Mouse (Mus musculus): ENCODE measurements around the gene Olfr1442.
"Not testable (repeated sequence)": the region's sequence is repeated elsewhere in the genome, so short reads cannot be mapped to it uniquely, and the experiment has no call there.

Olfr1442 gene

DNA sequence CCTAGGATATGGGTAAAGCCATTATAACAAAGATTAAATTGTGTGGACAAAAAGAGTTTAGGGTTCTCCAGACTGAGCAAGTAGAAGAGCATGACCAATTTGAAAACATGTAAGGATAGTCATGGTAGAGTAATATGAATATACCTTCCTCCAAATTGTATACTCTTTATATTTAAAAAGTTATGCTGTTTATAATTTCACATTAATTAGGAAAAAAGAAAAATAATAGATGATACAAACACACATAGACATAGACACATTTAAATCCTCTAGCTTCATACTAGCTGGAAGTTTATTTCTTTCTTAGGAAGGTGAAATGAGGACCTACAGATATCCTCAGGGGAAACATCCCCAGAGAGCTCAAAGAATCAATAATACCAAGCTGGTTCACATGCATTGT, at the start of gene Olfr1442:
TSS of gene Olfr1442 (plus strand) at position 301 of the 400 bp plus-strand sequence.
- no peak for DNase-seq (ENCODE audit: low spot score in 2 of 2)

DNA sequence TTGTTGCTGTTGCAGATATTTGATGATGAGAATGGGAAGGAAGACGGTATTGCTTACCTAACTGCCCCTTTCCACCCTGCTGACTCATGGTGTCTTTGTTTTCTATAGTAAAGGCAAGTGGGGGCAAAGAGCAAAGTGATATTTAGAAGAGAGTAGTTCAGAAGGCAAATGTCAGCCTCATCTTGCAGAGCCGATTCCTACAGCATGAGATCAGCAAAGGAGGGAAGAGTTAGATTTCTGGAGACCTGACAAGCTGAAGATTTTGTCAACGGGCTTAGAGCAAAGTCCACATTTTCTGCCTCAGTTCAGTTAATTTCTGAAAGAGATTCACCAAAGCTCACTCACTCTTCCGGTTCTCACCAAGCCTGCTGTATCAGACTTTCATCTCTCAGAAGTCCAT, 37.1 kb upstream of the Olfr1442 start, which contains the start of gene Glyat:
TSS of gene Glyat (plus strand) at position 133 of the 400 bp plus-strand sequence.
- no peak for DNase-seq (ENCODE audit: low spot score in 2 of 2)

- no peak for DNase-seq (ENCODE audit: low spot score in 2 of 2)
These were observed 36.0 kb upstream of the Olfr1442 start for GRCm38 (mm10) chr19:12634259-12634658.

GRCm38 (mm10) chr19:12634963-12635362, 35.3 kb upstream of the Olfr1442 start:
- DNase-seq (ENCODE audit: low spot score in 2 of 2), result no peak

GRCm38 (mm10) chr19:12636863-12637262, 33.4 kb upstream of the Olfr1442 start:
- no peak for DNase-seq (ENCODE audit: low spot score in 2 of 2)

- no peak for DNase-seq (ENCODE audit: low spot score in 2 of 2)
These were observed 32.2 kb upstream of the Olfr1442 start for GRCm38 (mm10) chr19:12638049-12638448.

- DNase-seq (ENCODE audit: low spot score in 2 of 2), result no peak
These were observed 20.7 kb upstream of the Olfr1442 start for GRCm38 (mm10) chr19:12649511-12649910.

DNA sequence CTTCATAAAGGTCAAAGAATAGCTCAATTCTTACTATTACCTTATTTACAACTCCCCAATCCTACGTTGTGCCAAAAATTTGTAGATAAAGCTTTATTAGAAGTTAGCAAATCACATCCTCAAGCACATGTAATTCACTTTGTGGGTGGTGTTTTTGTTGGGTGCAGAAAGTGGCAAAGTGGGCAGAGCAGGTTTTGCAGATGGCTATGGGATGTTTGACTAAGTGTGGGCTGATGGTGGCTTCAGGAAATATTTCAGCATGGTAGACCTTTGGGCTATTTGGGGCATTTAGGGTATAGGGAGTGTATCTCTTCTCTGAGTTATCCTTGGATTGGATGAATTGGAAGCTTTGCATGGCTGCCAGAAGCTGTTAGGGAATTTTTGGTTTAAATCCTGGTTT, 4.1 kb upstream of the Olfr1442 start:
- DNase-seq (ENCODE audit: low spot score in 2 of 2), result no peak

DNA sequence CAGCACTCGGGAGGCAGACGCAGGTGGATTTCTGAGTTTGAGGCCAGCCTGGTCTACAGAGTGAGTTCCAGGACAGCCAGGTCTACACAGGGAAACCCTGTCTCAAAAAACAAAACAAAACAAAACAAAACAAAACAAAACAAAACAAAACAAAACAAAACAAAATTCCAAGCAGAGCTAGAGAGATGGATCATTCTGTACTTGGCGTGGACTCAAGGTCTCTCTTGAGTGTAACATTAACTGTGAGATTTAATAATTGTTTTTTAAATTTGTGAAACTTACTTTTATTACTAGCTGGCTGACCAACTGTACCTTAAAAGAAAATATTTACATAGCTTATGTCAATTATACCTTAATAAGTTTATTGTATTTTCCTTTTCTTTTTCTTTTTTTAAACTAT, 1.6 kb upstream of the Olfr1442 start:
- DNase-seq (ENCODE audit: low spot score in 2 of 2), result not testable (repeated sequence)

- DNase-seq (ENCODE audit: low spot score in 2 of 2), result no peak
These were observed 812 bp downstream of the Olfr1442 start for GRCm38 (mm10) chr19:12671051-12671450.

DNA sequence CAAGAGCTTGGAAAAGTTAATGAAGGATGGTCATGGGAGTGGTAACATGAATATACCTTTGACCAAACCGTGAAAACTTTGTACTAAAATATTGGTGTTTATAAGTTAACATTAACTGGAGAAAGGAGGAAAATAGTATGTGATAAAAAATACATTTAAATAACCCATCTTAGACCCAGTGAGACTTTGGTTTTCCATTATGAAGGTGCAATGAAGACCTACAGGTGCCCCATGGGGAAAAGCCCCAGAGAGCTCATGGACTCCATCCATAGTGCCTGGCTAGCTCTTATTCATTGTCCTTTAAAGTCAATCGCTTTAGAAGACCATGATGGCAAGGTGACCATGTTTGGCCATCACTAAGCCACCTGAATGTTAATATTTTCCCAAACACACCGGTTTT, 7.6 kb downstream of the Olfr1442 start, which contains the start of gene Olfr1443:
TSS of gene Olfr1443 (plus strand) at position 301 of the 400 bp plus-strand sequence.
- DNase-seq (ENCODE audit: low spot score in 2 of 2), result no peak

DNA sequence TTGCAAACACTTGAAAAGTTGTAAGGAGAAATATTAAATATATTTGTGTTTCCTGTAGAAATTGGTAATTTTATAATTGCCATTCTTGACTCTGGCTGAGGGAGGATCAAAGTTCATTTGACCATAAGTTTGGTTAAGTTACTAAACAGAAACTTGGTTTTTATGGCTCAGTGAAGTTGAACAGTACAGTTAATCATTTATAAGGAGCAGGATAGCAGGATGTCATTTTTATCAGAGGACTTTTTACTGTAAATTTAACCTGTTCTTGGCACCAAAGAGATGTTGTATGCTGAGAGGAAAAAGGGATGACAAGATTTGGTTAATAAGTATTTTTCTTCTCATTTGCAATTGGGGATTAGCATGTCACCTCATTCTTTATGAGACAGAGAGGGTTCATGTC, 14.4 kb downstream of the Olfr1442 start:
- DNase-seq (ENCODE audit: low spot score in 2 of 2), result no peak

GRCm38 (mm10) chr19:12685231-12685630, 15.0 kb downstream of the Olfr1442 start:
- no peak for DNase-seq (ENCODE audit: low spot score in 2 of 2)

GRCm38 (mm10) chr19:12695590-12695989, 25.4 kb downstream of the Olfr1442 start, which contains the start of gene Keg1:
Gene Keg1 (plus strand): TSS chr19:12695786.
- no peak for DNase-seq (ENCODE audit: low spot score in 2 of 2)

- DNase-seq (ENCODE audit: low spot score in 2 of 2), result no peak
These were observed 26.0 kb downstream of the Olfr1442 start for GRCm38 (mm10) chr19:12696221-12696620.

DNA sequence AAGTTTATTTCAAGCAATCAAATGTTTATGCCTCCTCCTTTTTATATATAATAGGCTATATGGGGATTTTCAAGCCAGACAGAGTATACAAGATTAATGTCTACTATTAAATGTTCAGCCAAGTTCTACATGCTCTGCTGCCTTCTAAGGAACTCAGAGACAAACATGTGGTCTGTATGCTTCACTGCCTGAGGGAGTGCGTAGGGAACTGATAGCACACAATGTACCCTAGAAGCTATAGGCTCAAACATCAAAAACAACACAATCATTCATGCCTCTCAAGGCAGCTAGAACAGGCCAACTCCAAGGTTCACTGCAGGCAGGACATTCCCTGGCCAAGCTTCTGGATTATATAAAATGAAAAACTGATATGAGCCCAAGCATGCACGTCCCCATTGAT, 38.2 kb downstream of the Olfr1442 start:
- no peak for DNase-seq (ENCODE audit: low spot score in 2 of 2)

- no peak for DNase-seq (ENCODE audit: low spot score in 2 of 2)
These were observed 38.7 kb downstream of the Olfr1442 start for GRCm38 (mm10) chr19:12708986-12709385.

DNA sequence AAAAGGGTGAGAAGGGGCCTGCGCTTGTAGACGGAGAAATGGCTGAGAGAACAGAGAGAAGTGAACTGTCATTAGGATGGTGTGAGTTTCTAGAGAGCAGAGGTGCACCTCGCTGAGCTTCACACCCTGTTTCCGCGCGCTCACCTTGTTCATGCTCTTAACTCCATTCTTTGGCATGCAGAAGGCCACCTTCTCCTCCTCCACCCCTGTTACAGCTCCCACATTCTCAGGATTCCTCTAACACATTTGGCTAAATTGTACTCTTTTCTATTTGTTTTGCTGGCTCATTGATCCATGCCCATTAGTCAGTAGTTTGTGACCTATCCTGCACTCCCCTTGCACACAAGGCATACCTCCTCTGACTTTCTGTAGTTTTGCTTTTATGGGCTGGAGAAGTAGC, 49.0 kb downstream of the Olfr1442 start:
- no peak for DNase-seq (ENCODE audit: low spot score in 2 of 2)

GRCm38 (mm10) chr19:12720463-12720862, 50.2 kb downstream of the Olfr1442 start:
- no peak for DNase-seq (ENCODE audit: low spot score in 2 of 2)

GRCm38 (mm10) chr19:12720919-12721318, 50.7 kb downstream of the Olfr1442 start:
- not testable (repeated sequence) for DNase-seq (ENCODE audit: low spot score in 2 of 2)

DNA sequence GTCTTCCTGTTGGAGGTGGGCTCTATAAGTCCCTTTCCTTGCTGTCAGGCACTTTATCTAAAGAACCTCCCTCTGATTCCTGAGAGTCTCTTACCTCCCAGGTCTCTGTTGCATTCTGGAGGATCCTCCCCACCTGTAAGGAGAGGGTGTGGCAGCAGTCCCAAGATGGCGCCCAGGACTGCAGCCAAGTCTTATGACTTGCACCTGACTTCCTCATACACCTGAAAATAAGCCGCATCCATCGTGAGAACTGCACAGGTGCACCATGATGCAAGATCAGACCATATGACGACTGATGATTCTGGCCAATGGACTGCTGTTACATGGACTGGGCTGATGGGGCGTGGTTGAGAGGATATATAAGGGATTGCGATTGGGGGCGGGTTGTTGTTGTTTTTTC, 51.4 kb downstream of the Olfr1442 start:
- DNase-seq (ENCODE audit: low spot score in 2 of 2), result not testable (repeated sequence)

DNA sequence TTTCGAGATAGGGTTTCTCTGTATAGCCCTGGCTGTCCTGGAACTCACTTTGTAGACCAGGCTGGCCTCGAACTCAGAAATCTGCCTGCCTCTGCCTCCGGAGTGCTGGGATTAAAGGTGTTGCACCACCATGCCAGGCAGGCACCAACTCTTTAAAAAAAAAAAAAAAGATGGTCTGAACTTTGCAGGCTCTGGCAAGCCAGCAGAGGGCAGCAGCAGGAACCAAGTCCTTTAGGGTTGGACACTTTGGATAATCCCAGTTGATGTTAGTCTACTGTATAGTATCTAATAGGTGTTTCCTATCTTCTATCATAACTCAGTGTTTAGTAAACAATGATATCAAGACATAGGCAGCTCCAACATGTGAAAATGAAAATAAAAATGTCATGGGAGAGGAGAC, 52.1 kb downstream of the Olfr1442 start:
- DNase-seq (ENCODE audit: low spot score in 2 of 2), result peak in 1 of 2 experiments; percentile 34

DNA sequence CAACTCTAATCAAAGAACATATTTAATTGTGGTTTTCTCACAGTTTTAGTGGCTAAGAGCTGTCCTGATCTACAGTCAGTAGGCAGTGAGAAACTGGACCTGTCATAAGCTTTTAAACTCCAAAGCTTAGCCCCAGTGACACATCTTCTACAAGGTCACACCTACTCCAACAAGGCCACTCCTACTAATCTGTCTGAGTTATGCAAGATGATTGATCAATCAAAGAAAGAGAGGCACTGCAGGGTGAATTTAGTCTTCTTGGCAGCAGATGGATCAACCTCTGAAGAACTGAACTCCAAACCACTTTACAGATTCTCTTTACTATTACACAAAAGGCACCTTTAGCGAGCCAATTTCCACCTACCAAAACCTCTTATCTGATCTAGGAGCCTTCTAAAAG, 55.6 kb downstream of the Olfr1442 start:
- no peak for DNase-seq (ENCODE audit: low spot score in 2 of 2)

Measured in urinary bladder, adult 18-20 months (tissue).